Mouse (Mus musculus) adrenal gland, adult (tissue): ENCODE results near the gene Vmn1r55.
"Not testable (repeated sequence)": the region's sequence is repeated elsewhere in the genome, so short reads cannot be mapped to it uniquely, and the experiment has no call there.

Experiments
- DNase-seq, 2 experiments: peaks; one replicate each; pipeline ENCODE4 v3.0.0; 2022 to 2023; ENCODE audit warnings: low spot score in 1 of 2; ENCODE audit not compliant: inconsistent age in 2 of 2

Vmn1r55 gene

DNA sequence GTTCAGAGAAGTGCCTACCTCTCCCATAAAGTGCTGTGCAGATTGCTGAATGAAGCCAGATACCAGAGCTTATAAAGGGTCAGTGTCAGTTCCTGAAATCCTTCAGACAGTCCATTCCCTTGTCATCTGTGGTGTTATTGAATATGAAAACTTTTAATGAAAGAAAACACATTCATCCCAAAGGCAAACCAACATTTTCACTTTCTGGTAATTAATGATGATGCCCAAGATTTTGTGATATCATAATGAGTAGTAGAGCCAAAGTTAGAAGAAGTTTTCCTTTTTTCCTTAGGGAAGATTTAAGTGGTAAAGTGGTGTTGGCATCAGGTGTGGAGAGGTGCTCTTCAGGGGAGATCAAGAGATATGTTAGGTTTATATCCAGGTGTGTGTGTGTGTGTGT, at the start of gene Vmn1r55:
TSS of gene Vmn1r55 (minus strand) at position 101 of the 400 bp plus-strand sequence.
- not testable (repeated sequence) for DNase-seq

DNA sequence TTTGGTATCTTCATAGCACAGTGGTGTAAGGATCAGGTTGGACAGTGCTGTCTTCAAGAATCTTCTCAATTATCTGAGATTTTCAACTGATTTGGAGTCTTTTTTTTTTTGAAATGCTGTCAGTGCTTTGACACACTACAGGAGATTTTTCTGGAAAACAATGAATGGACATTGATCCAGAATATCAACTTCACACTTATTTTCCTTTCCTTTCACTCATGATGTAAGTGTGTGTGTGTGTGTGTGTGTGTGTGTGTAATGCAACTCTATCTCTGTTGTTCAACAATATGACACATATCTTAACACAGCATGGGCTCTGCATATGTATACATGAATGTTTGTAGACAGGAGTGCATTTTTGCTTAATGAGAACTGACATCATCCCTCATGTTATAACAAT, 47.2 kb upstream of the Vmn1r55 start, which contains the start of gene Vmn1r56:
TSS of gene Vmn1r56 (minus strand) at position 101 of the 400 bp plus-strand sequence.
- not testable (repeated sequence) for DNase-seq

DNA sequence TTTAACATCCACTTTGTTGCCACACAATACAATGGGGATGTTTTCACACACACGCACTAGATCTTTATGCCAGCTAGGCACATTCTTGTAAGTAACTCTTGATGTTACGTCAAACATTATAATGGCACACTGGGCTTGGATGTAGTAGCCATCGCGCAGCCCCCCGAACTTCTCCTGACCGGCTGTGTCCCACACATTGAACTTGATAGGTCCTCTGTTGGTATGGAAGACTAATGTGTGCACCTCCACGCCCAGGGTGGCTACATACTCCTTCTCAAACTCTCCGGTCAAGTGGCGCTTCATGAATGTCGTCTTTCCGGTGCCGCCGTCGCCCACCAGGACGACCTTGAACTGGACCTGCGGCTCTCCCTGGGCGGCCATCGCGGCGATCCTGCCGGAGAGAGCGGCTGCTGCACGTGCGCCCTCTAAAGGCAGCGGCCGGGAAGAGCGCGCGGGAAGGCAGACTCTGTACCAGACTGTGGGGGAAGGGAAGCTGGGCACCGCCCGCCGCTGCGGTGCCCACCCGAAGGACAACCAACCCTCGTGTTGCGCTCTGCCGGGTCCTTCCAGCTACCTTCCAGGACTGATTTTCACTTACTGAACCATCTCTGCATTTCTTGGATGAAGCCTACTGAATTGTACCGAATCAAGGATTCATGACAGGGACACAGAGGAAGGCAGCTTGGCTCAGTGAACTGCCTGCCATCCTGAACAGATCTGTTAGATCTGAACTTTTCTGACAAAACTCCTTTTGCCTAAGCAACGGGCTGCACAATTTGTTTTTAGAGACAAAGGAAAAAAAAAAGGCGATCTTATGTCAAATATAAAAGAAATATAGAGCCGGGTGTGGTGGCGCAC, 23.7 kb downstream of the Vmn1r55 start, which contains the start of gene Rasl2-9:
TSS of gene Rasl2-9 (minus strand) at position 402 of the 858 bp plus-strand sequence.
- peak; percentile 87 to 94 for DNase-seq

DNA sequence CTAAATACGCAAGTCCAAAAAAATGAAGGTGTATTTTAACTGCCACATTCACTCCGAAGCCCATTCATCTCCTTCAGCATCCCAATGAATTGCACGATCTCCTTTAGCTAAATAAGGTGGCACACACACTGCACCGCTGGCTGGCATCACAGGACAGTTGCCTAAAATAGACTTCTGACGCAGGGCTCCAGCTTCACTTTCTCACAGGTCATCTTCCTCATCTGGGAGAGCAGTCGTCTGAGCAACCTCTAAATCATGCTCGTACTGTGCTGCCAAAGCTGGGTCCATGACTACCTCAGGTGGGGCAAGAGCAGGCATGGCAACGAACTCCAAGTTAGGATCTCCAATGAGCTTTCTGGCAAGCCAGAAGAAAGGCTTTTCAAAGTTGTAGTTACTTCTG, 24.4 kb downstream of the Vmn1r55 start:
- DNase-seq: no peak

DNA sequence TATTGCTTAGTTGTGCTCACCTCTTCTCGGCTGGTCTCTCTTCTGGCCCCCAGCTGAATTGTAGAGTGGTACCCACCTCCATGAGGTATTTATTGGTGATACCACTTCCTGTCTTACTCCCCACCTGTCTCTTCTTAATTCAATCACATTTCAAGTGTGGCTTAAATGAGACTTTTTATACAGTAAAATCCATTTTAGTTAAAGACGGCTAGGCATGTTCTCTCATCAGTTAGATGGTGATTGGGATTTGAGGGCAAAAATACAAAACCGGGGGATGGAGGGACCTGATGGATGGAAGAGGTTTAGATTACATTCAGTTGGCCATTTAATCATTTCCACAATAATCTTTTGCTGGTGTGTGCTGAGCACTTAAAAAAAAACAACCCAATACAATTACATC, 32.6 kb downstream of the Vmn1r55 start, which contains the start of gene Rfpl4:
TSS of gene Rfpl4 (minus strand) at position 101 of the 400 bp plus-strand sequence.
- no peak for DNase-seq

DNA sequence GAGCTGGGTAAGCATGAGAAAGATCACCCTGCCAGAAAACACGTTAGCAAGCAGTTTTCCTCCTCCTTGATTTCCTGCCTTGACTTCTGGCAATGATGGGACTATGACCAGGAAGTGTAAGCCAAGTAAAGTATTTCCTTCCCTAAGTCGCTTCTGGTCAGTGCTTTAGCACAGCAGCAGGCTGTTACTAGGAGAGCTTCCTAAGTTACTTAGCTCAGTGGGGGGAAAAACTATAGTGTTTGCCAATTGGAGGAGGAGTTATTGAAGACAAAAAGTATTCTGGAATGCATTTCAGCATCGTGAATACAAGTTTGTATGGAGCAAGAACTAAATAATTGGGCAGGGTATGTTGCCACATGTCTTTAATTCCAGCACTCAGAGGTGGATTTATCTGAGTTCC, 36.8 kb downstream of the Vmn1r55 start:
- peak in 1 of 2 experiments; percentile 13 for DNase-seq

DNA sequence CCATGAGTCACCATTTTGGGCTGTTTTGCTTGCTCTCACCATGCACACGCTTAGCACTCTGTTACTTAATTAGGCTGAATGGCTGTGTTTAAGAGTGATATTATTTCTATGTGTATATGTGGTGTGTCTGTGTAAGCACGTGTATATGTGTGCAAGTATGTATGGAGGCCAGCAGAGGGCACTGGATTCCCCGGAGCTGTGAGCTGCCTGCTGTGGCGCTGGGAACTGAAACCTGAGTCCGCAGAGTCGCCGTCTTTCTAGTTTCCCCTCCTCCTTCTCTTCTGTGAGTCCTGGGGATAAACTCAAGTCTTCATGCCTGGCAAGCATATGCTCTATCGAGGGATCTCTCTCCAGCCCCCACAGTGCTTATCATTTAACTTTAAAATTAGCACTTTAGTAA, 40.2 kb downstream of the Vmn1r55 start:
- peak in 1 of 2 experiments; percentile 12 for DNase-seq

DNA sequence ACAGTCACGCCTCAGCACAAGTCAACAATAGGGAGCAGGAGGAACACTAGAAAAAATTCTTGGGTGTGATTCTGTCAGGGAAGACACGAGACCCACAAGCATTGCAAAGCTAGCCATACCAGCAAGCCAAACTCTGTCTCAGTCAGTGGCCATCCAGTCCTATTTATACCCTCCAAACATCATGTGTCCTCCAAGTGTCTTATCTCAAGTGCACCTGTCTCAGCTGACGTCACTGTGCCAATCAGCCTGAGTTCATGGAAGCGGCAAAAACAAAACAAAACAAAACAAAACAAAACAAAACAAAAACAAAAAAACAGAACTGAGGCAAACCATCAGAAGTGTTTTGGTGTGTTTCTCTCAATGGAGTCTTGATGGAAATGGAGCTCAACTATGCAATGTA, 41.2 kb downstream of the Vmn1r55 start:
- DNase-seq: no peak

DNA sequence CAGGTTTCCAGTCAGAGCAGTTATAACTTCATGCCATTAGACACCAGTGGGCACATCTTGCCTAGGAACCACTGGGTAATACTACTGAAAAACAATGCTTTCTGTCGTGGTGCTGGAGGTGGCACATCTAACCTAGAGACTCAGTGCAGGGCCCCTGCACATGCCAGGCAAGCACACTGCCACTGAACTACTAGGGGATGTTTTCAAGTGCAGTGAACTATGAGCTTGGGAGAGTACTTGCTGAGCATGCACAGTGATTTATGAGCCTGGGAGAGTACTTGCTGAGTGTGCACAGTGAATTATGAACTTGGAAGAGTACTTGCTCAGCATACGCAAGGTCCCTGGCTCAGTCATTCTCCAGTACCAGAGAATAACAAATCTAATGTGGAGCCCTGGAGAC, 46.9 kb downstream of the Vmn1r55 start:
- DNase-seq: peak in 1 of 2 experiments; percentile 29

DNA sequence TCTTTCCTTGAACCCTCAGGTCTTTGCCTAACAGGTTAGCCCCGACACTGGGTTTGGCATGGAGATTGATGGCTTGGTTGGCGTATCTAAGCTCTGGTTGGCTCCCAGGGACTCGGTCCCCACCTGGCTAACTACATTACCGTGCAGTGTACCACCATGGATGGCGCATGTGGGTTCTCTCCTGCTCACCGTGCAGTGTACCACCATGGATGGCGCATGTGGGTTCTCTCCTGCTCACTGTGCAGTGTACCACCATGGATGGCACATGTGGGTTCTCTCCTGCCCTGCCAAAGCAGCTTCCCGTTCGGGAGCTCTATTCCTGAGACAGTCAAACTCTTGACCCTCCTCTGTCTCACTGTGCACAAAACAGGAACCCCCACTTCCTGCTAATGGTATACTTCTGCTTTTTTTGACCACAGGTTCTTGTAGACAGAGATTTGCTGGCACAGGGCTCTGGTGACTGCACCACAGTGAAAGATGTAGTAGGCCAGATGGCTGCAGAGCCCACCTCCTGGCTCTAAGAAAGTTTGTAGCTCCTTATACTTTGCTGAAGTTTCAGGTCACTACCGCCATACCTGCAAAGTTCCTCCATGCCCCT, 48.3 kb downstream of the Vmn1r55 start:
- peak in 1 of 2 experiments; percentile 32 for DNase-seq

DNA sequence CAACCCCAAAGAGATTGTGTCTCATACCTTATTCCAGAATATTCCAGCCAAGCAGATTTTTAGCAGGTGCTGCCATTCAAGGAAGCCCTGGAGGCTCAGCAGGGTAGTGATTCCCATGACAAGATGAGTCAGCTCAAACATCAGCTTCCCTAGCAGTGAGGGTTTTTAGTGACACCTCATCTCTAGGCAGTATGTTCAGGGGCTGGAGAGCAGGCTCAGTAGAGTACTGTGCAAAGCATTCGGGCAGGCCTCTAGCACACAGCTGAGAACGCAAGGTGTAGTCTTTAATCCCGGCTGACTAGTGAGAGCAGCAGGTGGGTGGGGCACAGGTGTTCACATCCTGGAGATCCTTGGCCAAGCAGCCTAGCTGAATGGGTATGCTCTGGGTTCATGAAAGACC, 49.7 kb downstream of the Vmn1r55 start:
- DNase-seq: no peak

DNA sequence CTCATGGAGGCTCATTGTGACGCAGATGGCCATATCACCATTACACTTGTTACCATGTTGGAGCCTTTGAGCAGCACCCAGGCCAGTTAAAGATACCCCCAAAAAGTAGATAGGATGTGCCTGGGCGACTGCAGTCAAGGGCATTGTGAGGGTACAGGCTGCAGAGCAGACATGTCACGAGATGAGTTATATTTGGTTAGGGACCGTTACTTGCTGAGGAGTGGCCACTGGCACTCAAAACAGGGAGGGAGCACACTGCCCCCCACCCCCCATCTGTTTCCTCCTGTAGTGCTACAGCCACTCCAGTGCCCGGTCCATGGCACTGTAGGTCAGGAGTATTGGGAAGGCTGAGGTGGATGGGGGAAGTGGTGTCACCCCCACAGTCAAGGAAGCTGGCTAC, 50.7 kb downstream of the Vmn1r55 start:
- DNase-seq: no peak

DNA sequence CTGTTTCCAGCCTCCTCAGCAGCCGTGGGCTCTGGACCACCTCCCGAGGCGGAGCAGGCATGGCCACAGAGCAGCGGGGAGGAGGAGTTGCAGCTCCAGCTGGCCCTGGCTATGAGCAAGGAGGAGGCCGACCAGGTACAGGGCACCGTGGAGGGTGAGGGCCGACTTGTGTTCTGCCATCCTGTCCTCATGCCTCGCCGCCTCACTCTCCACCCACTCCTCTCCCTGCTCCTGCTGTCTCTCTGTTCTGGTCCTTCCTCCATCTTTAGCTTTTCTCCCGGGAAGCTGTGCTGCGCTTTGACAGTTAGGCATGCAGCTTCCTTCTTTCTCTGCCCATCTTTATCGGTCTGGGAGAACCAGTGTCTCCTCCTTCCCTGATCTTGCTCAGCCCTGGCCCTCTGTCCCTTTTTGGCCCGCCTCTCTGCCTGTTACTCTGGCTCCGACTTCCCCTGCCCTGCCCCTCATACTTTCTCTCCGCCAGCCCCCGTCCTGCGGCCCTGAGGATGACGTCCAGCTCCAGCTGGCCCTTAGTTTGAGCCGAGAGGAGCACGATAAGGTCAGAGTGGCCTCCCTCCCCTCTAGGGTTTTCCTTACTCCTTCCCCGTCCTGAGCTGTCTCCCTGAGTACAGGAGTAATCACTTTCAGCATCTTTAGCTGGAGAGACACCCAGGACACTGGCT, 56.5 kb downstream of the Vmn1r55 start:
- DNase-seq: peak in 1 of 2 experiments; percentile 34

DNA sequence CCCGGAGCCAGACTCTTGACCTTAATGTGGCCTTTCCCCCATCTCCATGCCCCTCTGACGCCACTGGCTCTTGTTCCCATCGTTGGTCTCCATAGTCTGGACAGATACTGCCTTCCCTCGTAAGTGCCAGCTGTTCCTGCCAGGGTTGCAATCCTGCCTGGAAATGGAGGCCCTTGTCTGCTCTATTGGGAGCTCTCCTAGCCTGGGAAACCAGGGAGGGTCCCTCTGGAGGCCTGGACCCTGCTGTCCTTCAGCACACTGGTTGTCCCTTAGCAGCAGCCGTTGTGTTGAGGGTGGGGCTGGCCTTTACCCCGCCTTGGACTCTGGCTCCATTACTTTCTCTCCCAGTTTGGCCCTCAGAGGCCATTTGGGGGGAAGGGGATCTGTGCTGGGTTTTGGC, 57.1 kb downstream of the Vmn1r55 start:
- no peak for DNase-seq

DNA sequence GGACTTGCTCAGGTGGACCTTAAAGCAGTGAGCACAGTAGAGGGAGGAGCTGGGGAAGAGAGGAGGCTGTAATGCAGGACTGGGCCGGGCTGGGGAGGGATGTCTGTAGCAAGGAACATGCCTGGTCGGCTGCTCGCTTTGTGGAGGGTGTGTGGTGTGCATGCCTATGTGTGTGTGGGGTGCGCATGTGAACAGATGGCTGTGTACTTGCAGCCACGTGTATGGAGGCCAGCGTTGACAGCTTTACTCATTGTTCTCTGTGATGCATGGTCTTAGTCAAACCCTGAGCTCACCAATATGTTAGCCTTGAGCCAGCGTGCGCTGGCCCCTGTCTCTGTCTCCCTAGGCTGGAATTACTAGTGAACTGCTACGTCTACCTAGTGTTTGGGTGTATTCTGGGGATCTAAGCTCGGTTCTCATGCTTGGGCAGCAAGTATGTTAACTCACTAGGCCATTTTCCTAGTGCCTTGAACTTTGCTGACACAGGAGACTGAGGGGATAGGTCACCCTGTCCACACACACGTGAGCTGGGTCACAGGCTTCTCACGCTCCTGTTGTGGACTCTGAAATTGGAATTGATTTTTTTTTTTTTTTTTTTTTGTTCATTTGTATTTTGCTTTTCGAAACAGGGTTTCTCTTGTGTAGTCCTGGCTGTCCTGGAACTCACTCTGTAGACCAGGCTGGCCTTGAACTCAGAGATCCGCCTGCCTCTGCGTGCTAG, 58.3 kb downstream of the Vmn1r55 start:
- DNase-seq: peak; percentile 32 to 66

DNA sequence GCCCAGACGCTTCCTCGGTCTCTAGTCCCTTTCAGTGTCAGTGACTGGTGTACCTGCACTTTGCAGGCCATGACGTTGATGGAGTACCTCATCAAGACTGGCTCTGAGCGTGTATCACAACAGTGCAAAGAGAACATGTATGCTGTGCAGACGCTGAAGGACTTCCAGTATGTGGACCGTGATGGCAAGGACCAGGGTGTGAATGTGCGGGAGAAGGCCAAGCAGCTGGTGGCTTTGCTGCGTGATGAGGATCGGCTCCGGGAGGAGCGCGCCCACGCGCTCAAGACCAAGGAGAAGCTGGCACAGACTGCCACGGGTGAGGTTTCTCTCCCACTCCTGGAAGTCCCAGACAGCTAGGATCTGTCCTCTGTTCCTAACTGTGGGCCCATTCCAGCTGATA, 59.6 kb downstream of the Vmn1r55 start:
- no peak for DNase-seq

DNA sequence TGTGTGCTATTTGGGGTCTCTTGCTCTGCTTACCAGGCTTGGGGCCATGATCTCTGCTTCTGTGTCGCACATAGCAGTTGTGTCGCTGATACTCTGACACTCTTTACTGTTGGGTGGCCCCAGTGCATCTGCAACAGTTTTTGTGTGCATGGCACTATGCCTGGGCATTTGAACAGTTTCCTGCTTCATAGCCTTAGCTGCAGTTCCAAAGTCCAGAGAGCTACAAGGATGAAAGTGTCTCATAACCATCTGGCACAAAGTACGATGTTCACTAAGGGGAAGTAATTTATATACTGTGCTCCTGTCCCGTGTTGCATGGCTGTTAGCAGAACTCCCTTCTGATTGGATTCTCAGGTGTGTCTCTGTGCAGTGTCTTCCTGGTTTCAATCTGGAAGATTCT, 61.6 kb downstream of the Vmn1r55 start:
- DNase-seq: no peak

DNA sequence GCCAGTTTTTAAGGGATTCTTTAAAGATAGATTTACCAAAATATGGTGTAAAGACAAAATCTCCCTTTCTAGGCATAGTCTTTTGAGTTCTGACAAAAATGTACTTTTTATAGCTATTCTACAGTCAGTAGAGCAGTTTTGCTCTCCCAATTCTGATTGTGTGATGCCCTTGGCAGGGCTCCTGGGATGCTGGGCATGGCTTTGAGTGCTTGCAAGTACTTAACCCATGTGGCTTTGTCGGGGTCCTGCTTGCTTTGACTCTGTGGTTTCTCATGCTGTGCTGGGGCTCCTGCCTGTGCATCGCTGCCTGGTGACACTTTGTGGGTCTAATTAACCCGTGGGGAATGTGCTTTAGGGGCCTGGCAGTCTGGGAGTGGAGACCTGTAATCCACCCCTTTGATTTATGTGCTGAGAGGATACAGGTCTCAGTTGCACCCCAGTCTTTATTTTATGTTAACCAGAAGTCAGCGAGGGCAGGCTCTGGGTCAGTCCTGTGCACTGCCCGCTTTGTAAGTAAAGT, 62.5 kb downstream of the Vmn1r55 start:
- DNase-seq: no peak

DNA sequence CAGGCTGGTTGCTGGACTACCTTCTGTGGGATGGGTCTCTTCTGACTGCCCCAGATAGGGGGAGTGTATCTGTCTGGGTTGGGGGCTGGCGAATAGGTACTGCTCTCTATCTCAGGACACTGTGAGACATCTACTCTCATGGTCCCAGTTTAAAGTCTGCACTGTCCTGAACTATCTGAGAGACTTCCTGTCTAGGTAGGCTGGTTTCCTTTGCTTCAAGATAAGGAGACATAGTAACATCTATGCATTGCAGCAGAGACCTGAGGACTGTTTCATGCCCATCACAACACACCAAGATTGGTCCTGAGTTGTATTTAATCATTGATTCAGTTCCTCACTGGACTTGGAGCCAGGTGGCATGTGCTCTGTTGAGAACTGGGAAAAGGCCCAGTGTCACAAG, 64.0 kb downstream of the Vmn1r55 start:
- DNase-seq: no peak

DNA sequence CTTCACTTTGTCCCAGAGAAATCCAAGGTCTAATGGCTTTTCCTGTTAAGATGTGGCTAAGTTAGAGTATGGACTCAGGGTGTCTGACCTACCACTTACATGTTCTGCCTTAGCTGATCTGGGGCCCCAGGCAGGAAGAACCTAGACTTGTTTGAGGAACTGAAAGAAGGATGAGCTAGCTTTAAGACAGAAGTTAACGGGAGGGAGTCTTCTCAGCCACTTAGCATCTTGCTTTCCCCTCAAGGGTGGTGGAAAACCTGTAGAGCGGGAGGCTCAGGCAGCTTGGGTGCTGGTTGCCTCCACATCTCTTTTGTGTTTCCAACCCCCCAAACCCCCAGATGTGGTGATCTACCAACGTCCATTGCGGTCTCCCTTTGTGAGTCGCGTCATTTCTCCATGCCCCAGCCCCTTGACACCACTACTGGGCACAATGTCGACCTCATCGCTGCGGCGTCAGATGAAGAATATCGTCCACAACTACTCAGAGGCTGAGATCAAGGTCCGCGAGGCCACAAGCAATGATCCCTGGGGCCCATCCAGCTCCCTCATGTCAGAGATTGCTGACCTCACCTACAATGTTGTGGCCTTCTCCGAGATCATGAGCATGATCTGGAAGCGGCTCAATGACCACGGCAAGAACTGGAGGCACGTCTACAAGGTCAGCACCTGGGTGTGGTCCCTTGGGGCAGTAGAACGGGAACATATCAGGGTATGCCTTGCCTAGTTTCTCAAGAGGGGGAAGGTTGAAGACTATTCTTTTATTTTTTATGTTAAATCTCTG, 66.0 kb downstream of the Vmn1r55 start:
- DNase-seq: no peak
